In genomic region chr14:17822754-17823153, GRCm38 (mm10) we compare ENCODE assay signal across 15 mouse cellular contexts.
"Had no signal": no experiment of that assay in that cellular context is flagged by ENCODE, and none has a peak within 500 bp of the region (broad histone marks: within the 10 kb centered on the region; RNA-seq: fewer than 3 reads in every experiment).

No protein-coding gene starts in this region.

- DNase-seq: kidney, postnatal 14 days; left cerebral cortex, postnatal 4 days; lung, embryonic 14.5 days; lung, postnatal 10 days; right cerebral cortex, postnatal 14 days; thymus, adult 2 months; thymus, postnatal 25 days had no signal

- H3K9me3 ChIP-seq: kidney, embryonic 15.5 days; limb, embryonic 15.5 days; liver, embryonic 12.5 days; megakaryocyte, embryonic 14.5 days; midbrain, embryonic 12.5 days; stomach, embryonic 15.5 days had no signal

- H3K27me3 ChIP-seq: kidney, embryonic 15.5 days; limb, embryonic 15.5 days; liver, embryonic 12.5 days; megakaryocyte, embryonic 14.5 days; midbrain, embryonic 12.5 days; stomach, embryonic 15.5 days had no signal

- H3K4me2 ChIP-seq: kidney, embryonic 15.5 days; limb, embryonic 15.5 days; liver, embryonic 12.5 days; lung, embryonic 14.5 days; midbrain, embryonic 12.5 days; stomach, embryonic 15.5 days had no signal

- H3K4me3 ChIP-seq: kidney, embryonic 15.5 days; limb, embryonic 15.5 days; liver, embryonic 12.5 days; megakaryocyte, embryonic 14.5 days; midbrain, embryonic 12.5 days; stomach, embryonic 15.5 days had no signal

- H3K4me1 ChIP-seq: kidney, embryonic 15.5 days; limb, embryonic 15.5 days; liver, embryonic 12.5 days; megakaryocyte, embryonic 14.5 days; midbrain, embryonic 12.5 days; stomach, embryonic 15.5 days had no signal

- ATAC-seq: liver, embryonic 12.5 days; midbrain, embryonic 16.5 days had no signal

- H3K36me3 ChIP-seq: kidney, embryonic 15.5 days; limb, embryonic 15.5 days; liver, embryonic 12.5 days; midbrain, embryonic 12.5 days; stomach, embryonic 15.5 days had no signal

- H3K27ac ChIP-seq: kidney, embryonic 15.5 days; limb, embryonic 15.5 days; liver, embryonic 12.5 days; macrophage; midbrain, embryonic 12.5 days; stomach, embryonic 15.5 days had no signal

- H3K9ac ChIP-seq: kidney, embryonic 15.5 days; limb, embryonic 15.5 days; liver, embryonic 12.5 days; lung, embryonic 14.5 days; midbrain, embryonic 12.5 days; stomach, embryonic 15.5 days had no signal
